Mouse (Mus musculus): ENCODE measurements around the gene Gm28553. TPM values are rescaled to one million over a fixed set of nuclear protein-coding genes. Genes with fewer than 3 reads are reported as not detected.

Gene Gm28553
- polyA plus RNA-seq (2017; shearing (Covaris generic)) = not detected

GRCm38 (mm10) chrY:48856197-48856596 lies at the start of gene Gm28553:
Gene Gm28553 (plus strand): TSS chrY:48856497.

